Mouse (Mus musculus): ENCODE results near the gene Gja10.
A peak's percentile ranks its signal among the peaks of the same experiment; 100 is the strongest.

Gja10 gene

GRCm38 (mm10) chr4:32560724-32561554 is 41.6 kb downstream of the Gja10 start:
- DNase-seq: peak; percentile 48

DNA sequence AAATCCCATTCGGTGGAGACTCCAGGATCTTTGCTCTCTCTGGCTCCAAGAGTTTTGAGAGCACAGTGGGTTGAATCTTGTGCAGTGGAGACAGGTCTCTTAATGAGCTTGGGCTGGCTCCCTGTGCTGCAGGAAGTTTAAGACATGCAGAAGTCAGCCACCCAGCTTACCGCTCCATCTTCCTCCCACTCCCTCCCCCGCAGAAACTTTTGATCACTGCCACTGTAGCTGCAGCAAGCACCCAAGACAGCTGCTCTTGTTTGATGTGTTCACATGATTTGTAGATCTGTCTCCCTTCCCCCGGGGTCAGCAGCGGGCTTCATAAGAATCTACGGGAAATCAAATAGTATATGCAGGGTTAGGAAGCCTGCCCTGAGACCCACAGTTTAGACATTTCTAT is 42.3 kb downstream of the Gja10 start:
- DNase-seq: peak; percentile 44

GRCm38 (mm10) chr4:32555506-32555905 is 47.1 kb downstream of the Gja10 start:
- DNase-seq: no peak

GRCm38 (mm10) chr4:32551337-32551736 is 51.2 kb downstream of the Gja10 start:
- DNase-seq: peak; percentile 53

DNA sequence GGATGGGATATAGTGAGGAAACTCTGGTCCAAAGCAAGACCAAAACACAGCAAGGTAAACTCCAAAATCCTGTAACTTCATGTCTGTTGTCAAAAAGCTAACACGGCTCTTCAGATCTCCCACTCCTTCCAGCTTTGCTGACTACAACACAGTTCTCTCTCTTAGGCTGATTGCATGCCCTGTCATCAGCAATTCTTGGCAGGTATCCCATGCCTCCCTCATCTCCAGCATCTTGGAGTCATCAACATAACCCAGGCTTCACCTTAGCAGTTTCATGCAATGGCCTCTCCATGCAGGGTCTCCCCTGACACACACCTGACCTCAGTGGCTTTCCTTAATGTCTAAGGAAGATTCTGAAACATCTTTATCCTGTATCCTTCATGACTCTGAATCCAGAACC is 53.4 kb downstream of the Gja10 start:
- no peak for DNase-seq
